Mouse (Mus musculus): ENCODE results near the gene Sccpdh. TPM values are rescaled to one million over a fixed set of nuclear protein-coding genes. Genes with fewer than 3 reads are reported as not detected.
"Not testable (repeated sequence)": the region's sequence is repeated elsewhere in the genome, so short reads cannot be mapped to it uniquely, and the experiment has no call there.

Gene Sccpdh
- total and polyA plus RNA-seq, 2 experiments = 1.4 to 4.8 TPM

DNA sequence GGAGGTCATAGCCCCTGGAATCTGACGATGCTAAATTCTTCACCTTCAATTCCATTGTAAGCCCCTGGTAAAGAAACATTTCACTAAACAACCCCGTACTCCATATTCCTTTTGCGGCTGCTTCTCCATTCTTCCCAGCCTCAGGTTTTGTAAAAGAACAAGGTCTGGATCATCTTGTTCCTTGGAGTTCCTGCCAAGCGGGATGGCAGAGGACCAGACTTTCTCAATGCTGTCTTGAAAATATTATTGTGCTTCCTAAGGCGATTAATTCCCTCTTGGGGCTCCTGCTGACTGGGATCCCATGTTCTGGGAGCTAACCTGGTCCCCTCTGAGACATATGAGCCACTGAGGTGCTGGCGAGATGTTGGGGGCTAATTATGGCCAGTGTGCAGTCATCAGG, 37.1 kb downstream of the Sccpdh start:
- Histone ChIP-seq H3K4me1 (ENCODE audit: control insufficient read depth, insufficient read depth, low read length) (no peaks in the 10 kb centered on the region), H3K27me3 (ENCODE audit: control insufficient read depth, insufficient read depth, low read length) (peaks cover 3% of the 10 kb centered on the region; the same call in 1 of the 2 replicates), H3K79me2 (ENCODE audit: control insufficient read depth, insufficient read depth, low read length) (no peaks in the 10 kb centered on the region), H3K9ac (ENCODE audit: low read depth, low read length) (no peak overlapping the region), H3K36me3 (ENCODE audit: control insufficient read depth, insufficient read depth, low read length) (no peaks in the 10 kb centered on the region), H3K4me3 (ENCODE audit: insufficient read depth, low read depth, low read length) (no peak overlapping the region), H3K27ac (replicated peaks; ENCODE audit: insufficient read depth, low read depth, low read length) (no peak overlapping the region)
- TF ChIP-seq POLR2A (IDR thresholded peaks at IDR 0.05; ENCODE audit: extremely low read depth, insufficient read depth, low read length) (no peak), CTCF (IDR thresholded peaks at IDR 0.05; ENCODE audit: low read depth, low read length) (no peak)
- no peak for DNase-seq (ENCODE audit: extremely low read depth, low read depth, low spot score)
- WGBS = 89% methylated on average over 6 of the region's 6 CpGs

DNA sequence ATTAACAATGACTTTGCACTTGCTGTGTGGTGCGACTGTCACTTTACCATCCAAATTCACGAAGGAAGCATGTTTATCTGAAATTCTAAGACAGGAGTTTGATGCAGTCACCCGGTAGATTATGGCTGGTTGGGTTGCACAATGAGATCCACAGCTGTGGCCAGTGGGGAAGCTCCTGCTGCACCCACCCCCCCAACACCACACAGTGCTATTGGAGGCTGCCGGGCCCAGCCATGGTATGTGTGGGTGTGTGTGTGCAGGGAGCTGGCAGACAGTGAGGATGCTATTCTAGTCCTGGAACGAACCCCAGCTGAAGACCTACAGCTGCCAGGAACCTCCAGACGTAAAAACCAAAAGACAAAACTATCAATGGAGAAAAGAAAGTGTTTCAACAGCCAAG, 41.4 kb downstream of the Sccpdh start:
- no peaks in the 10 kb centered on the region for H3K4me1 ChIP-seq (ENCODE audit: control insufficient read depth, insufficient read depth, low read length)
- TF ChIP-seq POLR2A (IDR thresholded peaks at IDR 0.05; ENCODE audit: extremely low read depth, insufficient read depth, low read length) (no peak), CTCF (IDR thresholded peaks at IDR 0.05; ENCODE audit: low read depth, low read length) (no peak)
- H3K27ac ChIP-seq (replicated peaks; ENCODE audit: insufficient read depth, low read depth, low read length) = no peak overlapping the region
- no peak overlapping the region for H3K4me3 ChIP-seq (ENCODE audit: insufficient read depth, low read depth, low read length)
- H3K79me2 ChIP-seq (ENCODE audit: control insufficient read depth, insufficient read depth, low read length) = no peaks in the 10 kb centered on the region
- H3K27me3 ChIP-seq (ENCODE audit: control insufficient read depth, insufficient read depth, low read length) = peaks cover 3% of the 10 kb centered on the region; the same call in 1 of the 2 replicates
- no peak for DNase-seq (ENCODE audit: extremely low read depth, low read depth, low spot score)
- H3K9ac ChIP-seq (ENCODE audit: low read depth, low read length) = no peak overlapping the region
- H3K36me3 ChIP-seq (ENCODE audit: control insufficient read depth, insufficient read depth, low read length) = no peaks in the 10 kb centered on the region
- WGBS = 72% methylated on average over 6 of the region's 6 CpGs

- no peak for DNase-seq (ENCODE audit: extremely low read depth, low read depth, low spot score)
- 80% methylated on average over 5 of the region's 5 CpGs for WGBS
- H3K79me2 ChIP-seq (ENCODE audit: control insufficient read depth, insufficient read depth, low read length) = no peaks in the 10 kb centered on the region
- no peaks in the 10 kb centered on the region for H3K36me3 ChIP-seq (ENCODE audit: control insufficient read depth, insufficient read depth, low read length)
- peaks cover 3% of the 10 kb centered on the region; the same call in 1 of the 2 replicates for H3K27me3 ChIP-seq (ENCODE audit: control insufficient read depth, insufficient read depth, low read length)
- H3K27ac ChIP-seq (replicated peaks; ENCODE audit: insufficient read depth, low read depth, low read length) = no peak overlapping the region
- H3K4me3 ChIP-seq (ENCODE audit: insufficient read depth, low read depth, low read length) = no peak overlapping the region
- no peak overlapping the region for H3K9ac ChIP-seq (ENCODE audit: low read depth, low read length)
- TF ChIP-seq POLR2A (IDR thresholded peaks at IDR 0.05; ENCODE audit: extremely low read depth, insufficient read depth, low read length) (no peak), CTCF (IDR thresholded peaks at IDR 0.05; ENCODE audit: low read depth, low read length) (no peak)
- H3K4me1 ChIP-seq (ENCODE audit: control insufficient read depth, insufficient read depth, low read length) = no peaks in the 10 kb centered on the region
Observed at GRCm38 (mm10) chr1:179710739-179711138, 42.7 kb downstream of the Sccpdh start.

GRCm38 (mm10) chr1:179712658-179713057, 44.6 kb downstream of the Sccpdh start:
- H3K27ac ChIP-seq (replicated peaks; ENCODE audit: insufficient read depth, low read depth, low read length) = no peak overlapping the region
- no peak overlapping the region for H3K9ac ChIP-seq (ENCODE audit: low read depth, low read length)
- no peak for TF ChIP-seq POLR2A (IDR thresholded peaks at IDR 0.05; ENCODE audit: extremely low read depth, insufficient read depth, low read length)
- no peak for TF ChIP-seq CTCF (IDR thresholded peaks at IDR 0.05; ENCODE audit: low read depth, low read length)
- H3K4me3 ChIP-seq (ENCODE audit: insufficient read depth, low read depth, low read length) = no peak overlapping the region
- WGBS = 90% methylated on average over 7 of the region's 7 CpGs
- peaks cover 3% of the 10 kb centered on the region; the same call in 1 of the 2 replicates for H3K27me3 ChIP-seq (ENCODE audit: control insufficient read depth, insufficient read depth, low read length)
- no peaks in the 10 kb centered on the region for H3K4me1 ChIP-seq (ENCODE audit: control insufficient read depth, insufficient read depth, low read length)
- DNase-seq (ENCODE audit: extremely low read depth, low read depth, low spot score) = no peak
- no peaks in the 10 kb centered on the region for H3K79me2 ChIP-seq (ENCODE audit: control insufficient read depth, insufficient read depth, low read length)
- H3K36me3 ChIP-seq (ENCODE audit: control insufficient read depth, insufficient read depth, low read length) = no peaks in the 10 kb centered on the region

GRCm38 (mm10) chr1:179713367-179713766, 45.4 kb downstream of the Sccpdh start:
- no peaks in the 10 kb centered on the region for H3K36me3 ChIP-seq (ENCODE audit: control insufficient read depth, insufficient read depth, low read length)
- H3K9ac ChIP-seq (ENCODE audit: low read depth, low read length) = no peak overlapping the region
- H3K4me1 ChIP-seq (ENCODE audit: control insufficient read depth, insufficient read depth, low read length) = no peaks in the 10 kb centered on the region
- no peak overlapping the region for H3K4me3 ChIP-seq (ENCODE audit: insufficient read depth, low read depth, low read length)
- WGBS = 89% methylated on average over 3 of the region's 3 CpGs
- DNase-seq (ENCODE audit: extremely low read depth, low read depth, low spot score) = no peak
- H3K79me2 ChIP-seq (ENCODE audit: control insufficient read depth, insufficient read depth, low read length) = no peaks in the 10 kb centered on the region
- H3K27ac ChIP-seq (replicated peaks; ENCODE audit: insufficient read depth, low read depth, low read length) = no peak overlapping the region
- H3K27me3 ChIP-seq (ENCODE audit: control insufficient read depth, insufficient read depth, low read length) = peaks cover 3% of the 10 kb centered on the region; the same call in 1 of the 2 replicates
- TF ChIP-seq CTCF (IDR thresholded peaks at IDR 0.05; ENCODE audit: low read depth, low read length) = no peak
- no peak for TF ChIP-seq POLR2A (IDR thresholded peaks at IDR 0.05; ENCODE audit: extremely low read depth, insufficient read depth, low read length)

GRCm38 (mm10) chr1:179715289-179715688, 47.3 kb downstream of the Sccpdh start:
- DNase-seq (ENCODE audit: extremely low read depth, low read depth, low spot score); H3K27me3 ChIP-seq (ENCODE audit: control insufficient read depth, insufficient read depth, low read length); H3K4me3 ChIP-seq (ENCODE audit: insufficient read depth, low read depth, low read length); H3K4me1 ChIP-seq (ENCODE audit: control insufficient read depth, insufficient read depth, low read length); H3K36me3 ChIP-seq (ENCODE audit: control insufficient read depth, insufficient read depth, low read length); H3K79me2 ChIP-seq (ENCODE audit: control insufficient read depth, insufficient read depth, low read length); H3K9ac ChIP-seq (ENCODE audit: low read depth, low read length); H3K27ac ChIP-seq (replicated peaks; ENCODE audit: insufficient read depth, low read depth, low read length): not testable (repeated sequence)
- WGBS = 67% methylated on average over 4 of the region's 4 CpGs
